Mouse (Mus musculus) kidney, embryonic 14.5 days (tissue): ENCODE measurements at regions not wholly inside any gene's neighbourhood (a gene's known extent, or its start where the extent isn't known, plus 50 kb on each side); places are given as distances from the start of the nearest gene placed in this dataset.

Source experiments
- ATAC-seq: fragments of 200-750 bp; cut with Nextera tagmentation; 2 replicates; pipeline ENCODE4 v1.8.0; 2017; ENCODE audit warnings: moderate number of reproducible peaks, mild to moderate bottlenecking, moderate TSS enrichment, moderate library complexity; ENCODE audit not compliant: low FRiP score, low TSS enrichment
- H3K27ac ChIP-seq: fragments of 300-500 bp; sonication (generic); 2 replicates; pipeline ENCODE4 v1.5.1; 2014; ENCODE audit warnings: low read depth, mild to moderate bottlenecking, low read length, moderate library complexity, mixed read lengths
- H3K27me3 ChIP-seq: fragments of 300-500 bp; sonication (generic); 2 replicates; pipeline ENCODE4 v1.6.1; 2014; ENCODE audit warnings: mild to moderate bottlenecking, low read length; ENCODE audit not compliant: control insufficient read depth, insufficient read depth
- H3K36me3 ChIP-seq: fragments of 300-500 bp; sonication (generic); 2 replicates; pipeline ENCODE4 v1.6.1; 2014; ENCODE audit warnings: low read length, mixed read lengths; ENCODE audit not compliant: control insufficient read depth, insufficient read depth
- H3K4me1 ChIP-seq: fragments of 300-500 bp; sonication (generic); 2 replicates; pipeline ENCODE4 v1.6.1; 2014; ENCODE audit warnings: low read length, mixed read lengths; ENCODE audit not compliant: control insufficient read depth, insufficient read depth
- H3K4me2 ChIP-seq: fragments of 300-500 bp; sonication (generic); replicated peaks from 2 replicates; pipeline ENCODE4 v1.6.1; 2014; ENCODE audit warnings: low read depth, mild to moderate bottlenecking, low read length
- H3K4me3 ChIP-seq: fragments of 300-500 bp; sonication (generic); 2 replicates; pipeline ENCODE4 v1.5.1; 2014; ENCODE audit warnings: mild to moderate bottlenecking, low read length
- H3K9ac ChIP-seq: fragments of 300-500 bp; sonication (generic); 2 replicates; pipeline ENCODE4 v1.6.1; 2014; ENCODE audit warnings: low read depth, mild to moderate bottlenecking, low read length, moderate library complexity
- H3K9me3 ChIP-seq: fragments of 300-500 bp; sonication (generic); 2 replicates; pipeline ENCODE4 v1.6.1; 2016; ENCODE audit warnings: low read length; ENCODE audit not compliant: control insufficient read depth
- WGBS: fragments of 180-500 bp; shearing (Covaris S2); extraction: QIAGEN DNeasy Blood & Tissue Kit; methylation state at CpG from one replicate; pipeline ENCODE4 v1.1.7; 2014; 5-methylcytosine and 5-hydroxymethylcytosine counted together

- H3K4me3 ChIP-seq, result no peak overlapping the region
These were observed 280.8 kb downstream of the Rnf152 start for GRCm38 (mm10) chr1:105075728-105076127.

GRCm38 (mm10) chr1:105074326-105074725, 282.2 kb downstream of the Rnf152 start:
- Histone ChIP-seq H3K9me3 (no peaks in the 10 kb centered on the region), H3K27me3 (no peaks in the 10 kb centered on the region), H3K36me3 (no peaks in the 10 kb centered on the region), H3K4me1 (no peaks in the 10 kb centered on the region), H3K9ac (no peak overlapping the region), H3K27ac (no peak overlapping the region), H3K4me3 (no peak overlapping the region), H3K4me2 (no peak overlapping the region)
- WGBS, result 84% methylated on average over 1 of the region's 1 CpGs
- no peak for ATAC-seq

More at GRCm38 (mm10) chr1:105075728-105076127, 280.8 kb downstream of the Rnf152 start:
- H3K27me3 ChIP-seq, result no peaks in the 10 kb centered on the region
- no peak overlapping the region for H3K4me2 ChIP-seq
- no peak overlapping the region for H3K27ac ChIP-seq
- no peaks in the 10 kb centered on the region for H3K36me3 ChIP-seq
- WGBS, result 90% methylated on average over 3 of the region's 3 CpGs
- H3K4me1 ChIP-seq, result no peaks in the 10 kb centered on the region
- no peak for ATAC-seq
- no peak overlapping the region for H3K9ac ChIP-seq
- no peaks in the 10 kb centered on the region for H3K9me3 ChIP-seq

- H3K27me3 ChIP-seq, result no peaks in the 10 kb centered on the region
- WGBS, result 59% methylated on average over 3 of the region's 3 CpGs
- no peak overlapping the region for H3K27ac ChIP-seq
- no peak for ATAC-seq
- H3K4me1 ChIP-seq, result 0 out of 2 replicates have a peak, but pooled peaks cover 4% of the 10 kb centered on the region
- no peak overlapping the region for H3K4me3 ChIP-seq
- H3K36me3 ChIP-seq, result no peaks in the 10 kb centered on the region
- no peak overlapping the region for H3K4me2 ChIP-seq
- no peak overlapping the region for H3K9ac ChIP-seq
- H3K9me3 ChIP-seq, result no peaks in the 10 kb centered on the region
These were observed 285.7 kb downstream of the Rnf152 start for GRCm38 (mm10) chr1:105070661-105071455.

- Histone ChIP-seq H3K4me3 (no peak overlapping the region), H3K9me3 (no peaks in the 10 kb centered on the region), H3K27me3 (no peaks in the 10 kb centered on the region), H3K27ac (no peak overlapping the region), H3K4me1 (0 out of 2 replicates have a peak, but pooled peaks cover 4% of the 10 kb centered on the region), H3K36me3 (no peaks in the 10 kb centered on the region), H3K9ac (no peak overlapping the region), H3K4me2 (no peak overlapping the region)
- peak; percentile 71; the same call in 1 of the 2 replicates for ATAC-seq
- 24% methylated on average over 4 of the region's 4 CpGs for WGBS
These were observed 288.6 kb downstream of the Rnf152 start for GRCm38 (mm10) chr1:105067902-105068301.

- Histone ChIP-seq H3K9me3 (no peaks in the 10 kb centered on the region), H3K4me3 (no peak overlapping the region), H3K4me1 (0 out of 2 replicates have a peak, but pooled peaks cover 4% of the 10 kb centered on the region), H3K27ac (no peak overlapping the region), H3K36me3 (no peaks in the 10 kb centered on the region), H3K4me2 (no peak overlapping the region), H3K9ac (no peak overlapping the region), H3K27me3 (no peaks in the 10 kb centered on the region)
- ATAC-seq, result no peak
- WGBS, result 82% methylated on average over 4 of the region's 4 CpGs
These were observed 289.3 kb downstream of the Rnf152 start for GRCm38 (mm10) chr1:105067049-105067795.

GRCm38 (mm10) chr1:105050584-105051363, 282.4 kb downstream of the Cdh20 start:
- Histone ChIP-seq H3K4me3 (no peak overlapping the region), H3K9ac (no peak overlapping the region), H3K4me2 (no peak overlapping the region), H3K27me3 (no peaks in the 10 kb centered on the region), H3K27ac (no peak overlapping the region), H3K4me1 (no peaks in the 10 kb centered on the region), H3K9me3 (no peaks in the 10 kb centered on the region), H3K36me3 (no peaks in the 10 kb centered on the region)
- ATAC-seq, result no peak
- WGBS, result 75% methylated on average over 10 of the region's 10 CpGs
